Mouse (Mus musculus) MEL (cell line): ENCODE data around the gene Rab21. TPM values are rescaled to one million over a fixed set of nuclear protein-coding genes. Genes with fewer than 3 reads are reported as not detected.

ENCODE experiments used
- DNase-seq: peaks from one replicate; pipeline ENCODE4 v3.0.0; 2011; ENCODE audit warnings: low read depth, low spot score
- H3K27ac ChIP-seq: 2 replicates; pipeline ENCODE4 v1.5.1; 2012; ENCODE audit warnings: low read depth, mild to moderate bottlenecking, control low read depth, low read length, moderate library complexity; ENCODE audit not compliant: control insufficient read depth
- H3K27me3 ChIP-seq, 2 experiments: fragments of 150-350 bp in 1 of 2; sonication (generic) in 1 of 2; 2 replicates each; pipeline ENCODE4 v1.6.1; 2012; ENCODE audit warnings: low read length in 2 of 2, mild to moderate bottlenecking in 2 of 2, improper control_type of control experiment in 1 of 2, moderate library complexity in 1 of 2; ENCODE audit not compliant: insufficient read depth in 2 of 2, control insufficient read depth in 1 of 2
- H3K36me3 ChIP-seq, 2 experiments: 2 replicates each; pipeline ENCODE4 v1.6.1; 2012 to 2014; ENCODE audit warnings: low read length in 2 of 2, improper control_type of control experiment in 1 of 2, inconsistent platforms in 1 of 2, mild to moderate bottlenecking in 1 of 2; ENCODE audit not compliant: insufficient read depth in 2 of 2, control insufficient read depth in 1 of 2
- H3K4me1 ChIP-seq, 2 experiments: fragments of 150-350 bp in 1 of 2; sonication (generic) in 1 of 2; 2 replicates each; pipeline ENCODE4 v1.6.1; 2012; ENCODE audit warnings: low read length in 2 of 2, improper control_type of control experiment in 1 of 2, mild to moderate bottlenecking in 1 of 2; ENCODE audit not compliant: insufficient read depth in 2 of 2, control insufficient read depth in 1 of 2
- H3K4me3 ChIP-seq, 2 experiments: fragments of 150-350 bp in 1 of 2; sonication (generic) in 1 of 2; 2 replicates each; pipeline ENCODE4 v1.5.1; 2012; ENCODE audit warnings: low read depth in 2 of 2, low read length in 2 of 2, mild to moderate bottlenecking in 2 of 2, moderate library complexity in 2 of 2, control low read depth in 1 of 2, improper control_type of control experiment in 1 of 2; ENCODE audit not compliant: control insufficient read depth in 1 of 2, insufficient read depth in 1 of 2
- H3K79me2 ChIP-seq: 2 replicates; pipeline ENCODE4 v1.6.1; 2012; ENCODE audit warnings: mild to moderate bottlenecking, low read length, moderate library complexity; ENCODE audit not compliant: control insufficient read depth, poor library complexity, insufficient read depth
- H3K9ac ChIP-seq: 2 replicates; pipeline ENCODE4 v1.6.1; 2012; ENCODE audit warnings: low read depth, mild to moderate bottlenecking, control low read depth, low read length, moderate library complexity; ENCODE audit not compliant: control insufficient read depth, poor library complexity, severe bottlenecking
- H3K9me3 ChIP-seq: fragments of 150-350 bp; sonication (generic); replicated peaks from 2 replicates; pipeline ENCODE4 v1.6.1; 2012; ENCODE audit warnings: mild to moderate bottlenecking, low read length, improper control_type of control experiment, moderate library complexity; ENCODE audit not compliant: insufficient read depth
- CHD2 ChIP-seq: IDR thresholded peaks from 2 replicates; pipeline ENCODE4 v1.6.1; 2011; ENCODE audit warnings: low read length, improper control_type of control experiment
- CTCF ChIP-seq, 3 experiments: IDR thresholded peaks in 2 of 3; conservative IDR thresholded peaks in 1 of 3; 2 replicates each; pipeline ENCODE4 v1.5.1; 2011 to 2012; ENCODE audit warnings: low read length in 3 of 3, low read depth in 2 of 3, mild to moderate bottlenecking in 2 of 3, improper control_type of control experiment in 1 of 3, inconsistent platforms in 1 of 3, mixed read lengths in 1 of 3, moderate library complexity in 1 of 3; ENCODE audit not compliant: control insufficient read depth in 1 of 3, insufficient read depth in 1 of 3, poor library complexity in 1 of 3, severe bottlenecking in 1 of 3
- EP300 ChIP-seq, 2 experiments: IDR thresholded peaks; 2 replicates each; pipeline ENCODE4 v1.6.1; 2011; ENCODE audit warnings: improper control_type of control experiment in 2 of 2, low read length in 2 of 2, low read depth in 1 of 2, mild to moderate bottlenecking in 1 of 2
- GABPA ChIP-seq: IDR thresholded peaks from 2 replicates; pipeline ENCODE4 v1.6.1; 2012; ENCODE audit warnings: low read depth, mild to moderate bottlenecking, inconsistent platforms, low read length, improper control_type of control experiment, moderate library complexity
- GATA1 ChIP-seq: IDR thresholded peaks from 2 replicates; pipeline ENCODE4 v1.6.1; 2011; ENCODE audit warnings: low read depth, low read length, improper control_type of control experiment
- HCFC1 ChIP-seq: IDR thresholded peaks from 2 replicates; pipeline ENCODE4 v1.6.1; 2012; ENCODE audit warnings: low read depth, mild to moderate bottlenecking, inconsistent platforms, low read length, improper control_type of control experiment, moderate library complexity
- JUND ChIP-seq: IDR thresholded peaks from 2 replicates; pipeline ENCODE4 v1.6.1; 2011; ENCODE audit warnings: low read depth, mild to moderate bottlenecking, improper control_type of control experiment, low read length
- MAZ ChIP-seq: IDR thresholded peaks from 2 replicates; pipeline ENCODE4 v1.6.1; 2012; ENCODE audit warnings: low read depth, mild to moderate bottlenecking, inconsistent platforms, low read length, improper control_type of control experiment
- MXI1 ChIP-seq: IDR thresholded peaks from 2 replicates; pipeline ENCODE4 v1.6.1; 2011; ENCODE audit warnings: mild to moderate bottlenecking, low read depth, low read length, improper control_type of control experiment
- NELFE ChIP-seq: IDR thresholded peaks from 2 replicates; pipeline ENCODE4 v1.6.1; 2011; ENCODE audit warnings: low read depth, low read length, improper control_type of control experiment
- NRF1 ChIP-seq: IDR thresholded peaks from 2 replicates; pipeline ENCODE4 v1.6.1; 2014; ENCODE audit warnings: low read depth, mild to moderate bottlenecking, inconsistent platforms, low read length, improper control_type of control experiment, moderate library complexity; ENCODE audit not compliant: poor library complexity, insufficient read depth, severe bottlenecking
- POLR2AphosphoS2 ChIP-seq: IDR thresholded peaks from 2 replicates; pipeline ENCODE4 v1.6.1; 2011; ENCODE audit warnings: low read length, improper control_type of control experiment
- POLR2AphosphoS5 ChIP-seq: IDR thresholded peaks from 2 replicates; pipeline ENCODE4 v1.6.1; 2012; ENCODE audit warnings: low read depth, borderline replicate concordance, mild to moderate bottlenecking, inconsistent platforms, low read length, moderate library complexity, mixed read lengths
- RAD21 ChIP-seq: IDR thresholded peaks from 2 replicates; pipeline ENCODE4 v1.6.1; 2011; ENCODE audit warnings: mild to moderate bottlenecking, low read depth, low read length, improper control_type of control experiment
- SIN3A ChIP-seq: IDR thresholded peaks from 2 replicates; pipeline ENCODE4 v1.6.1; 2012; ENCODE audit warnings: low read length, improper control_type of control experiment, inconsistent platforms
- SMC3 ChIP-seq: IDR thresholded peaks from 2 replicates; pipeline ENCODE4 v1.6.1; 2011; ENCODE audit warnings: low read depth, low read length, improper control_type of control experiment
- TAL1 ChIP-seq: IDR thresholded peaks from 2 replicates; pipeline ENCODE4 v1.6.1; 2012; ENCODE audit warnings: mild to moderate bottlenecking, inconsistent platforms, low read length, moderate library complexity, mixed read lengths
- TBP ChIP-seq: IDR thresholded peaks from 2 replicates; pipeline ENCODE4 v1.8.0; 2011; ENCODE audit warnings: low read depth, low read length, improper control_type of control experiment
- TCF12 ChIP-seq: IDR thresholded peaks from 2 replicates; pipeline ENCODE4 v1.6.1; 2014; ENCODE audit warnings: low read depth, mild to moderate bottlenecking, inconsistent platforms, low read length, improper control_type of control experiment, moderate library complexity
- ZC3H11A ChIP-seq: IDR thresholded peaks from 2 replicates; pipeline ENCODE4 v1.6.1; 2012; ENCODE audit warnings: low read depth, mild to moderate bottlenecking, inconsistent platforms, low read length, improper control_type of control experiment
- ZKSCAN1 ChIP-seq: IDR thresholded peaks from 2 replicates; pipeline ENCODE4 v1.6.1; 2012; ENCODE audit warnings: low read depth, mild to moderate bottlenecking, inconsistent platforms, low read length, improper control_type of control experiment, moderate library complexity
- polyA plus RNA-seq, 2 experiments: library from polyadenylated mRNA; stranded (reverse) in 1 of 2; unstranded in 1 of 2; fragments of >175 nt in 1 of 2; fragments of >200 nt in 1 of 2; gene quantifications; 2 replicates each; pipeline versions ENCODE4 v1.2.1 to v1.2.4; 2012; ENCODE audit warnings: low replicate concordance in 2 of 2, low read depth in 1 of 2; ENCODE audit not compliant: insufficient read length in 2 of 2, insufficient read depth in 1 of 2, missing spikeins in 1 of 2
- total RNA-seq: library from RNA; depleted of rRNA; stranded (reverse); fragments of 300-350 nt; gene quantifications from 2 replicates; pipeline ENCODE4 v1.2.3, GENCODE M21; 2012

The Rab21 gene
- total and polyA plus RNA-seq, 3 experiments: 12.9 to 31.5 (median 20.9) TPM

GRCm38 (mm10) chr10:115261428-115261827, 54.0 kb downstream of the Rab21 start (continued):
- TF ChIP-seq MXI1: no peak
- TF ChIP-seq TCF12: no peak

DNA sequence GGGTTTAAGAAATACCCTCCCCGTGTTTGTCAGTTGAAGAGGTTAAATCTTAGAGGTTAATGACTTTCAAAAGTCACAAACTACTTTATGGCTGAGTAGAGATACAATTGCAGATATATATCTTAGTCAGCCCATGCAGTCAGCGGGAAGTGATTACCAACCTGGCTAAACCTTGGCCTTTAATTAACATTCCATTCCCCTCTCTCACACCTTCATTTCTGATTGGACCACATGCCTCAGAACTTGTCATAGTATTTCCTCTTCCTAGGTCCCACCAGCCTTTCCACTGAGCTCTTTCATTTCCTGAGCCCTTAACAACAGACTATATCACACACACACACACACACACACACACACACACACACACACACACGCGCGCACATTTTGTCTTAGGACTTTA, 59.2 kb downstream of the Rab21 start:
- H3K79me2 ChIP-seq: peaks cover under 1% of the 10 kb centered on the region
- no peak overlapping the region for H3K9ac ChIP-seq
- H3K4me1 ChIP-seq: peaks cover 6% of the 10 kb centered on the region in 2 experiments
- no peak for DNase-seq
- no peak for TF ChIP-seq TAL1
- TF ChIP-seq NELFE: no peak
- no peak for TF ChIP-seq CHD2
- TF ChIP-seq GATA1: no peak
- no peak for TF ChIP-seq SMC3
- TF ChIP-seq GABPA: no peak
- no peak overlapping the region for H3K27ac ChIP-seq
- no peaks in the 10 kb centered on the region for H3K27me3 ChIP-seq
- no peak overlapping the region for H3K4me3 ChIP-seq
- H3K36me3 ChIP-seq: peaks cover 0 to 6% of the 10 kb centered on the region in 2 experiments; a peak in 2 of 4 replicates
- H3K9me3 ChIP-seq: no peaks in the 10 kb centered on the region

DNA sequence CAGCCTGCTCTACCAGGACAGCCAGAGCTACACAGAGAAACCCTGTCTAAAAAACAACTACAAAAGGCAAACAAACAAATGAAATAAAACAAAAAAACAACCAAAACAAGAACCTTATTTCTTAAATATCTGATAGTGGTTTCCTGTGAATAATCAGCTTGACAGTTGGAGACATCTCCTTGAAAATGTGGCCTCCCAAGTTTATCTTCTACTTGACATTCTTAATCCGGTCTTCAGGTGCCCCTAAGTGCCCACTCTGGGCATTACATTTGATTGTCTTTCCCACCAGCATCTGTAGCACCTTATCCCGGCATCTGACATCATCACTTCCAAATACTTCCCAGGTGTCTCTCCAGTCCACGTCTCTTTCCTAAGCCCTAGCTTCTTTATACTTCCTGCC, 61.9 kb downstream of the Rab21 start:
- Histone ChIP-seq H3K79me2 (peaks cover 23% of the 10 kb centered on the region), H3K9me3 (no peaks in the 10 kb centered on the region), H3K27ac (no peak overlapping the region), H3K27me3 (no peaks in the 10 kb centered on the region), H3K4me1 (peaks cover 6 to 14% of the 10 kb centered on the region in 2 experiments), H3K4me3 (no peak overlapping the region), H3K9ac (no peak overlapping the region), H3K36me3 (peaks cover 0 to 14% of the 10 kb centered on the region in 2 experiments; a peak in 2 of 4 replicates)
- TF ChIP-seq TCF12 (0 out of 2 replicates have a peak, but pooled peaks have one; percentile 12), CHD2 (no peak), GATA1 (peak; percentile 57), SIN3A (peak; percentile 55), CTCF (IDR thresholded peaks at IDR 0.05 in 2 of 3, conservative IDR thresholded peaks at IDR 0.05 in 1 of 3; ENCODE audit: control insufficient read depth in 1 of 3, insufficient read depth in 1 of 3, low read depth in 2 of 3, low read length in 3 of 3, poor library complexity in 1 of 3, severe bottlenecking in 1 of 3) (peak in 2 of 3 experiments; percentile 10 to 52; a peak in 2 of 6 replicates), TBP (no peak), JUND (no peak), HCFC1 (no peak), POLR2AphosphoS2 (no peak), GABPA (no peak), NRF1 (no peak), MAZ (no peak), EP300 (IDR thresholded peaks at IDR 0.05; ENCODE audit: low read depth in 1 of 2, low read length in 2 of 2) (peak; percentile 24 to 60; a peak in 2 of 4 replicates), RAD21 (peak; percentile 65), ZC3H11A (peak; percentile 39; the same call in 1 of the 2 replicates), ZKSCAN1 (no peak), SMC3 (peak; percentile 41; the same call in 1 of the 2 replicates), POLR2AphosphoS5 (no peak)
- peak; percentile 46 for DNase-seq
